Mouse (Mus musculus): Measurements from ENCODE around the gene Rho. TPM values are rescaled to one million over a fixed set of nuclear protein-coding genes. Genes with fewer than 3 reads are reported as not detected.
A peak's percentile ranks its signal among the peaks of the same experiment; 100 is the strongest.

Gene Rho
- polyA plus RNA-seq, 1 experiment from 2014 or later, result not detected

- H3K27ac ChIP-seq (ENCODE audit: low read length), result no peak overlapping the region
- no peaks in the 10 kb centered on the region for H3K9me3 ChIP-seq (replicated peaks; ENCODE audit: control insufficient read depth, low read length)
- WGBS (ENCODE audit: insufficient replicate concordance), result 30% methylated on average over 4 of the region's 4 CpGs
- H3K4me2 ChIP-seq (ENCODE audit: low read depth, low read length), result no peak overlapping the region
- H3K36me3 ChIP-seq (ENCODE audit: control insufficient read depth, insufficient read depth), result no peaks in the 10 kb centered on the region
- ATAC-seq (ENCODE audit: low read depth), result no peak
- H3K4me3 ChIP-seq (ENCODE audit: low read depth, low read length), result no peak overlapping the region
- no peaks in the 10 kb centered on the region for H3K4me1 ChIP-seq (ENCODE audit: control insufficient read depth, low read depth, low read length)
- no peak overlapping the region for H3K9ac ChIP-seq (ENCODE audit: low read depth, low read length)
- H3K27me3 ChIP-seq (ENCODE audit: control insufficient read depth, insufficient read depth, low read depth, low read length), result no peaks in the 10 kb centered on the region
Observed at GRCm38 (mm10) chr6:115897117-115897516, 34.4 kb upstream of the Rho start.

GRCm38 (mm10) chr6:115897926-115898520 is 33.5 kb upstream of the Rho start:
- no peak for ATAC-seq (ENCODE audit: low read depth)
- Histone ChIP-seq H3K27me3 (ENCODE audit: control insufficient read depth, insufficient read depth, low read depth, low read length) (no peaks in the 10 kb centered on the region), H3K36me3 (ENCODE audit: control insufficient read depth, insufficient read depth) (no peaks in the 10 kb centered on the region), H3K9ac (ENCODE audit: low read depth, low read length) (no peak overlapping the region), H3K4me2 (ENCODE audit: low read depth, low read length) (no peak overlapping the region), H3K27ac (ENCODE audit: low read length) (no peak overlapping the region), H3K9me3 (replicated peaks; ENCODE audit: control insufficient read depth, low read length) (no peaks in the 10 kb centered on the region), H3K4me3 (ENCODE audit: low read depth, low read length) (no peak overlapping the region), H3K4me1 (ENCODE audit: control insufficient read depth, low read depth, low read length) (no peaks in the 10 kb centered on the region)
- 51% methylated on average over 7 of the region's 7 CpGs for WGBS (ENCODE audit: insufficient replicate concordance)

- H3K9me3 ChIP-seq (replicated peaks; ENCODE audit: control insufficient read depth, low read length), result no peaks in the 10 kb centered on the region
- peak; percentile 43; the same call in 1 of the 2 replicates for ATAC-seq (ENCODE audit: low read depth)
- H3K4me1 ChIP-seq (ENCODE audit: control insufficient read depth, low read depth, low read length), result no peaks in the 10 kb centered on the region
- H3K27ac ChIP-seq (ENCODE audit: low read length), result no peak overlapping the region
- no peak overlapping the region for H3K9ac ChIP-seq (ENCODE audit: low read depth, low read length)
- no peaks in the 10 kb centered on the region for H3K27me3 ChIP-seq (ENCODE audit: control insufficient read depth, insufficient read depth, low read depth, low read length)
- no peak overlapping the region for H3K4me3 ChIP-seq (ENCODE audit: low read depth, low read length)
- H3K4me2 ChIP-seq (ENCODE audit: low read depth, low read length), result no peak overlapping the region
- 1% methylated on average over 3 of the region's 3 CpGs for whole genome bisulfite sequencing (ENCODE audit: insufficient replicate concordance)
- H3K36me3 ChIP-seq (ENCODE audit: control insufficient read depth, insufficient read depth), result no peaks in the 10 kb centered on the region
Observed at GRCm38 (mm10) chr6:115901062-115901461, 30.5 kb upstream of the Rho start.

GRCm38 (mm10) chr6:115901489-115901931 is 30.0 kb upstream of the Rho start:
- Histone ChIP-seq H3K27me3 (ENCODE audit: control insufficient read depth, insufficient read depth, low read depth, low read length) (no peaks in the 10 kb centered on the region), H3K4me2 (ENCODE audit: low read depth, low read length) (no peak overlapping the region), H3K9me3 (replicated peaks; ENCODE audit: control insufficient read depth, low read length) (no peaks in the 10 kb centered on the region), H3K4me3 (ENCODE audit: low read depth, low read length) (no peak overlapping the region), H3K36me3 (ENCODE audit: control insufficient read depth, insufficient read depth) (no peaks in the 10 kb centered on the region), H3K9ac (ENCODE audit: low read depth, low read length) (no peak overlapping the region), H3K4me1 (ENCODE audit: control insufficient read depth, low read depth, low read length) (no peaks in the 10 kb centered on the region), H3K27ac (ENCODE audit: low read length) (no peak overlapping the region)
- ATAC-seq (ENCODE audit: low read depth), result 0 out of 2 replicates have a peak, but pooled peaks have one; percentile 7
- WGBS (ENCODE audit: insufficient replicate concordance), result 73% methylated on average over 8 of the region's 8 CpGs

GRCm38 (mm10) chr6:115902545-115902944 is 29.0 kb upstream of the Rho start:
- H3K27ac ChIP-seq (ENCODE audit: low read length), result no peak overlapping the region
- no peaks in the 10 kb centered on the region for H3K27me3 ChIP-seq (ENCODE audit: control insufficient read depth, insufficient read depth, low read depth, low read length)
- no peak overlapping the region for H3K9ac ChIP-seq (ENCODE audit: low read depth, low read length)
- WGBS (ENCODE audit: insufficient replicate concordance), result 59% methylated on average over 3 of the region's 3 CpGs
- no peak overlapping the region for H3K4me2 ChIP-seq (ENCODE audit: low read depth, low read length)
- H3K4me1 ChIP-seq (ENCODE audit: control insufficient read depth, low read depth, low read length), result no peaks in the 10 kb centered on the region
- no peak for ATAC-seq (ENCODE audit: low read depth)
- no peaks in the 10 kb centered on the region for H3K9me3 ChIP-seq (replicated peaks; ENCODE audit: control insufficient read depth, low read length)
- H3K4me3 ChIP-seq (ENCODE audit: low read depth, low read length), result no peak overlapping the region
- H3K36me3 ChIP-seq (ENCODE audit: control insufficient read depth, insufficient read depth), result no peaks in the 10 kb centered on the region

- H3K4me1 ChIP-seq (ENCODE audit: control insufficient read depth, low read depth, low read length), result peaks cover 7% of the 10 kb centered on the region
- no peak overlapping the region for H3K9ac ChIP-seq (ENCODE audit: low read depth, low read length)
- H3K36me3 ChIP-seq (ENCODE audit: control insufficient read depth, insufficient read depth), result no peaks in the 10 kb centered on the region
- no peak for ATAC-seq (ENCODE audit: low read depth)
- WGBS (ENCODE audit: insufficient replicate concordance), result 65% methylated on average over 6 of the region's 6 CpGs
- H3K27me3 ChIP-seq (ENCODE audit: control insufficient read depth, insufficient read depth, low read depth, low read length), result no peaks in the 10 kb centered on the region
- H3K27ac ChIP-seq (ENCODE audit: low read length), result no peak overlapping the region
- H3K4me2 ChIP-seq (ENCODE audit: low read depth, low read length), result no peak overlapping the region
- H3K4me3 ChIP-seq (ENCODE audit: low read depth, low read length), result no peak overlapping the region
- no peaks in the 10 kb centered on the region for H3K9me3 ChIP-seq (replicated peaks; ENCODE audit: control insufficient read depth, low read length)
Observed at GRCm38 (mm10) chr6:115905568-115905967, 26.0 kb upstream of the Rho start.

- H3K36me3 ChIP-seq (ENCODE audit: control insufficient read depth, insufficient read depth), result no peaks in the 10 kb centered on the region
- no peak for ATAC-seq (ENCODE audit: low read depth)
- H3K9me3 ChIP-seq (replicated peaks; ENCODE audit: control insufficient read depth, low read length), result no peaks in the 10 kb centered on the region
- H3K9ac ChIP-seq (ENCODE audit: low read depth, low read length), result no peak overlapping the region
- no peaks in the 10 kb centered on the region for H3K27me3 ChIP-seq (ENCODE audit: control insufficient read depth, insufficient read depth, low read depth, low read length)
- no peak overlapping the region for H3K27ac ChIP-seq (ENCODE audit: low read length)
- peaks cover 7% of the 10 kb centered on the region for H3K4me1 ChIP-seq (ENCODE audit: control insufficient read depth, low read depth, low read length)
- no peak overlapping the region for H3K4me2 ChIP-seq (ENCODE audit: low read depth, low read length)
- WGBS (ENCODE audit: insufficient replicate concordance), result 26% methylated on average over 1 of the region's 1 CpGs
- no peak overlapping the region for H3K4me3 ChIP-seq (ENCODE audit: low read depth, low read length)
Observed at GRCm38 (mm10) chr6:115906455-115906854, 25.1 kb upstream of the Rho start.

- Histone ChIP-seq H3K27ac (ENCODE audit: low read length) (no peak overlapping the region), H3K4me1 (ENCODE audit: control insufficient read depth, low read depth, low read length) (peaks cover 7% of the 10 kb centered on the region), H3K4me3 (ENCODE audit: low read depth, low read length) (no peak overlapping the region), H3K9ac (ENCODE audit: low read depth, low read length) (no peak overlapping the region), H3K36me3 (ENCODE audit: control insufficient read depth, insufficient read depth) (no peaks in the 10 kb centered on the region), H3K9me3 (replicated peaks; ENCODE audit: control insufficient read depth, low read length) (no peaks in the 10 kb centered on the region), H3K27me3 (ENCODE audit: control insufficient read depth, insufficient read depth, low read depth, low read length) (no peaks in the 10 kb centered on the region), H3K4me2 (ENCODE audit: low read depth, low read length) (no peak overlapping the region)
- ATAC-seq (ENCODE audit: low read depth), result no peak
- 24% methylated on average over 2 of the region's 2 CpGs for WGBS (ENCODE audit: insufficient replicate concordance)
Observed at GRCm38 (mm10) chr6:115906871-115907270, 24.7 kb upstream of the Rho start.

- ATAC-seq (ENCODE audit: low read depth), result 0 out of 2 replicates have a peak, but pooled peaks have one; percentile 35
- peak overlapping the region; percentile 49; the same call in 1 of the 2 replicates for H3K27ac ChIP-seq (ENCODE audit: low read length)
- H3K27me3 ChIP-seq (ENCODE audit: control insufficient read depth, insufficient read depth, low read depth, low read length), result no peaks in the 10 kb centered on the region
- H3K9me3 ChIP-seq (replicated peaks; ENCODE audit: control insufficient read depth, low read length), result no peaks in the 10 kb centered on the region
- 13% methylated on average over 6 of the region's 6 CpGs for WGBS (ENCODE audit: insufficient replicate concordance)
- no peak overlapping the region for H3K4me2 ChIP-seq (ENCODE audit: low read depth, low read length)
- no peak overlapping the region for H3K9ac ChIP-seq (ENCODE audit: low read depth, low read length)
- H3K36me3 ChIP-seq (ENCODE audit: control insufficient read depth, insufficient read depth), result no peaks in the 10 kb centered on the region
- no peak overlapping the region for H3K4me3 ChIP-seq (ENCODE audit: low read depth, low read length)
- H3K4me1 ChIP-seq (ENCODE audit: control insufficient read depth, low read depth, low read length), result peaks cover 7% of the 10 kb centered on the region
Observed at GRCm38 (mm10) chr6:115908421-115908982, 23.0 kb upstream of the Rho start.
